Mouse (Mus musculus) erythroblast, embryonic 14.5 days (primary cell): ENCODE measurements at regions not wholly inside any gene's neighbourhood (a gene's known extent, or its start where the extent isn't known, plus 50 kb on each side); places are given as distances from the start of the nearest gene placed in this dataset.

ENCODE experiments used
- H3K27me3 ChIP-seq: 2 replicates; pipeline ENCODE4 v1.6.1; 2012; ENCODE audit warnings: inconsistent platforms; ENCODE audit not compliant: control insufficient read depth
- H3K36me3 ChIP-seq: 2 replicates; pipeline ENCODE4 v1.6.1; 2012; ENCODE audit warnings: mild to moderate bottlenecking, inconsistent platforms; ENCODE audit not compliant: control insufficient read depth
- H3K4me1 ChIP-seq: 2 replicates; pipeline ENCODE4 v1.6.1; 2012; ENCODE audit warnings: inconsistent platforms; ENCODE audit not compliant: control insufficient read depth
- H3K4me3 ChIP-seq: replicated peaks from 2 replicates; pipeline ENCODE3; 2012; ENCODE audit warnings: moderate library complexity, mild to moderate bottlenecking, inconsistent platforms
- H3K9me3 ChIP-seq: 2 replicates; pipeline ENCODE4 v1.6.1; 2012; ENCODE audit warnings: low read length, inconsistent platforms, mixed read lengths; ENCODE audit not compliant: control insufficient read depth
- GATA1 ChIP-seq: IDR thresholded peaks from 2 replicates; pipeline ENCODE4 v1.6.1; 2012; ENCODE audit warnings: low read length, inconsistent platforms, mixed read lengths
- TAL1 ChIP-seq: IDR thresholded peaks from 3 replicates; pipeline ENCODE4 v1.6.1; 2012; ENCODE audit warnings: low read length, inconsistent platforms, mixed read lengths

DNA sequence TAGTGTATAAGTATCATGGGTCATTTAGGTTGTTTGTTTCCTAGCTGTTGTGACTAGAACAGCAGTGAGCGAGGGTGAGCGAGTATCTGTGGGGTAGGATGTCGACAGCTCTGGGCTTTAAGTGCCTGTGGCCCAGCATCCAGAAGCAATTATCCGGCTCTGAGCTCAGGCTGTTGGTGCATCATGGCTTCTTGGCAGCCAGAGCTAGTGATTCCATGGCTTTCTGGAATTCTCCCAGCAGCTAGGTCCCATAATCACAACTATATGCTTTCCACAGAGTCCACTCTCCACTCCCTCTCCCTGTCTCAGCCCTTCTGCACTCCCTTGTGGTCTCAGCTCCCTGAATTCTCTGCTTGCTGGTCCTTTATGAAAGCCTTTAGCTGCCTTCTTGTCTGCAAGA is 271.2 kb upstream of the Eif4g2 start:
- no peaks in the 10 kb centered on the region for H3K36me3 ChIP-seq
- H3K27me3 ChIP-seq: no peaks in the 10 kb centered on the region
- no peak overlapping the region for H3K4me3 ChIP-seq
- no peaks in the 10 kb centered on the region for H3K4me1 ChIP-seq
- TF ChIP-seq TAL1 (no peak), GATA1 (no peak)
- H3K9me3 ChIP-seq: no peaks in the 10 kb centered on the region

GRCm38 (mm10) chr7:111352176-111352575 is 269.3 kb upstream of the Eif4g2 start:
- Histone ChIP-seq H3K36me3 (no peaks in the 10 kb centered on the region), H3K4me3 (no peak overlapping the region), H3K4me1 (no peaks in the 10 kb centered on the region)

GRCm38 (mm10) chr7:111345117-111345516 is 262.3 kb upstream of the Eif4g2 start:
- H3K9me3 ChIP-seq: no peaks in the 10 kb centered on the region
- no peak overlapping the region for H3K4me3 ChIP-seq
- no peaks in the 10 kb centered on the region for H3K4me1 ChIP-seq
- no peaks in the 10 kb centered on the region for H3K36me3 ChIP-seq
- H3K27me3 ChIP-seq: no peaks in the 10 kb centered on the region
- TF ChIP-seq TAL1 (no peak), GATA1 (no peak)

More at GRCm38 (mm10) chr7:111352176-111352575, 269.3 kb upstream of the Eif4g2 start:
- TF ChIP-seq GATA1 (no peak), TAL1 (no peak)
- Histone ChIP-seq H3K9me3 (no peaks in the 10 kb centered on the region), H3K27me3 (no peaks in the 10 kb centered on the region)

- H3K27me3 ChIP-seq: no peaks in the 10 kb centered on the region
- H3K4me3 ChIP-seq: no peak overlapping the region
- no peaks in the 10 kb centered on the region for H3K4me1 ChIP-seq
- no peaks in the 10 kb centered on the region for H3K36me3 ChIP-seq
- TF ChIP-seq TAL1: no peak
- TF ChIP-seq GATA1: no peak
- H3K9me3 ChIP-seq: no peaks in the 10 kb centered on the region
Measured at GRCm38 (mm10) chr7:111337053-111337452, 254.2 kb upstream of the Eif4g2 start.

GRCm38 (mm10) chr7:111322901-111323300 is 240.1 kb upstream of the Eif4g2 start:
- Histone ChIP-seq H3K4me3 (no peak overlapping the region), H3K4me1 (no peaks in the 10 kb centered on the region), H3K27me3 (no peaks in the 10 kb centered on the region), H3K36me3 (no peaks in the 10 kb centered on the region), H3K9me3 (no peaks in the 10 kb centered on the region)
- TF ChIP-seq GATA1 (no peak), TAL1 (no peak)

- H3K36me3 ChIP-seq: no peaks in the 10 kb centered on the region
- H3K4me1 ChIP-seq: no peaks in the 10 kb centered on the region
- no peaks in the 10 kb centered on the region for H3K9me3 ChIP-seq
- TF ChIP-seq TAL1 (no peak), GATA1 (no peak)
- H3K4me3 ChIP-seq: no peak overlapping the region
- no peaks in the 10 kb centered on the region for H3K27me3 ChIP-seq
Measured at GRCm38 (mm10) chr7:111319917-111320316, 237.1 kb upstream of the Eif4g2 start.

- TF ChIP-seq TAL1: no peak
- TF ChIP-seq GATA1: no peak
Measured at GRCm38 (mm10) chr7:111316479-111316990, 233.7 kb upstream of the Eif4g2 start.

GRCm38 (mm10) chr7:111313921-111314320 is 231.1 kb upstream of the Eif4g2 start:
- H3K27me3 ChIP-seq: no peaks in the 10 kb centered on the region
- no peaks in the 10 kb centered on the region for H3K36me3 ChIP-seq
- H3K9me3 ChIP-seq: 0 out of 2 replicates have a peak, but pooled peaks cover 2% of the 10 kb centered on the region
- no peak for TF ChIP-seq GATA1
- no peak for TF ChIP-seq TAL1
- no peak overlapping the region for H3K4me3 ChIP-seq
- no peaks in the 10 kb centered on the region for H3K4me1 ChIP-seq

More at GRCm38 (mm10) chr7:111316479-111316990, 233.7 kb upstream of the Eif4g2 start:
- Histone ChIP-seq H3K9me3 (0 out of 2 replicates have a peak, but pooled peaks cover 2% of the 10 kb centered on the region), H3K36me3 (no peaks in the 10 kb centered on the region), H3K4me3 (no peak overlapping the region), H3K4me1 (no peaks in the 10 kb centered on the region), H3K27me3 (no peaks in the 10 kb centered on the region)

DNA sequence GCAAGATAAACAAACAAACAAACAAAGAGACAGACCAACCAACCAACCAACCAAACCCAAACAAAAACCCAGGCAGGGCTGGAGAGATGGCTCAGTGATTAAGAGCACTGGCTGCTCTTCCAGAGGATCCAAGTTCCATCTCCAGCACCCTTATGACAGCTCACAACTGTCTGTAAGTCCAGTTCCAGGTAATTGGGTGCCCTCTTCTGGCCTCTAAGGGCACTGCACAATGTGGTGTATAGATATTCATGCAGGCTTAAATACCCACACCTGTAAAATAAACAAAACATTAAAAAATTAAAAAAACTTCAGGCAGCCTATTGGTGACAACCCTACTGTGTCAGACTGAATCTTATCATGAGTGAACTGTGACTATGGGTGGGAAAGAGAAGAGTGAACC is 222.4 kb upstream of the Eif4g2 start:
- H3K36me3 ChIP-seq: no peaks in the 10 kb centered on the region
- TF ChIP-seq TAL1 (no peak), GATA1 (no peak)
- no peaks in the 10 kb centered on the region for H3K27me3 ChIP-seq
- H3K9me3 ChIP-seq: no peaks in the 10 kb centered on the region; the same call in 1 of the 2 replicates
- H3K4me1 ChIP-seq: no peaks in the 10 kb centered on the region
- no peak overlapping the region for H3K4me3 ChIP-seq

DNA sequence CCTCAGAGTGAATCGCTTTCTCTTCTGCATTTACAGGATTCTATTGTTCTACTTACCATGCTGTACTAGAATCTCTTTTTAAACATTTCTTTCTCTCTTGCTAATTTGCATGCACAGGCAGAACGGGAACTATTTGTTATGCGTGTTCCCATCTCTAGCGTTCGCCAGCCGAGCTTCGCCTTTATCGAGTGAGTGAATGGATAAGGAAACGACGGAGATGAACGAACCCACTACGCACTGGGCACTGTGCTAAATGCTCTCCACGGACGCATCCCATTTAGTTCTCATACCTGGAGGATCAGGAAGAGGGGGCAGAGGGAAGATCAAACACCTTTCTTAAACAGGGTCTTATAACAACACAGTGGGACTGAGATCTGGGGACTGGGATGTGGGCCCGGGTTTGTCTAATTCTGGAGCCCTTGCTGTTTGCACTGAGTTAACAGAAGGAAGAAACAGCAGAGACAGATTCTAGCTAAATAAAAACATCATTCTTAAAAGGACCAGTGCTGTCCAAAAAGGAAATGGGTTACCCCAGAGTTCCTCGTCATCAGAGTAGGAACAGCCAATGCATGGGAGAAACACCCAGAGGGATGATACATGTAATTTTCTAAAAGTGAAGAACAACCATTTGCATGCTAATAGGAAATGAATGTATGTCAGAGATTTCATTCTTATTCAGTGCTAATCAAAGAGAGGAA is 219.1 kb upstream of the Eif4g2 start:
- H3K4me3 ChIP-seq: no peak overlapping the region
- H3K27me3 ChIP-seq: no peaks in the 10 kb centered on the region
- H3K9me3 ChIP-seq: no peaks in the 10 kb centered on the region; the same call in 1 of the 2 replicates
- no peak for TF ChIP-seq TAL1
- no peak for TF ChIP-seq GATA1
- H3K36me3 ChIP-seq: no peaks in the 10 kb centered on the region
- no peaks in the 10 kb centered on the region for H3K4me1 ChIP-seq
